Mouse (Mus musculus) layer of hippocampus, adult 2 months (tissue): ENCODE measurements around the gene Cybc1. TPM values are rescaled to one million over a fixed set of nuclear protein-coding genes. Genes with fewer than 3 reads are reported as not detected.

Source experiments
- DNase-seq, 2 experiments: peaks; one replicate each; pipeline ENCODE4 v3.0.0; 2022; ENCODE audit warnings: low spot score in 2 of 2
- H3K27ac ChIP-seq: fragments of 200-600 bp; 2 replicates; pipeline ENCODE4 v1.8.1; 2022
- H3K4me3 ChIP-seq: fragments of 200-600 bp; 2 replicates; pipeline ENCODE4 v1.8.1; 2022; ENCODE audit warnings: mild to moderate bottlenecking
- CTCF ChIP-seq: fragments of 200-600 bp; conservative IDR thresholded peaks from 2 replicates; pipeline ENCODE4 v1.8.1; 2022; ENCODE audit warnings: antibody characterized with exemption, mild to moderate bottlenecking, moderate library complexity
- total RNA-seq, 2 experiments: library from RNA; stranded (reverse); gene quantifications; 2 replicates each; pipeline ENCODE4 v1.2.3; 2021

The Cybc1 gene
- total RNA-seq, 2 experiments from 2014 or later = 20.5 to 21.4 TPM

DNA sequence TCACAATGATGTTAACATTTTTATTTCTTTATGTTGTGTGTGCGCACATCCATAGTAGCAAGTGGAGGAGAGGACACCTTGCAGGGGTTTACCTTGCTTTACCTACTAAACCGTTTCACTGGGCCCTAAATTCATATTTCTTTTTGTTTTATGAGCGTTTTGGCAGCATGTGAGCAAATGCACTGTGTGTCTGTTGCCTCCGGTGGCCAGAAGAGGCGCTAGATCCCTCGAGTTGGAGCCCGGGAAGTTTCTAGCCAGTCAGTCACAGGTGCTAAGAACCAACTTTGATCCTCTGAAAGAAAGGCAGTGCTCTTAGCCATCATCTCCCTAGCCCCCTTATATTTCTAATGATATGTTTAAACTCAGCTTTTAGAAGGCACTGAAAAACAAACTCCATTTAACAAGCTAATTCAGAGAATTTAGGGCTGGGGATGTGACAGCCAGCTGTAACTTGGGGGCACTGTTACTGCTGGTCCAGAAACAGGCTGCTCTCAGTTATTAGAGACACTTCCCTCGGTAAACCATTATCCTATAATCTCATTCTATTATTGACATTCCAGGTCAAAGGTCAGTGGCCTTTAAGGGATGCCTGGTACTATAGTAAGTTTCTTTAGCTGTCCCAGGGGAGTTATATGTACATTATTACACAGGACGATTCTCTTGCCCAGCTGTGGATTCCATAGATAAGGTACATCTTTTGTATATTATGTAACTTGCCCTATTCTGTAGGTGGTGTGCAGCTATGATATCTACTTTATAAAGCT, 6.5 kb upstream of the Cybc1 start:
- H3K27ac ChIP-seq = peak overlapping the region; percentile 99
- TF ChIP-seq CTCF = peak; percentile 73
- no peak for DNase-seq
- H3K4me3 ChIP-seq = peak overlapping the region; percentile 66; the same call in 1 of the 2 replicates

DNA sequence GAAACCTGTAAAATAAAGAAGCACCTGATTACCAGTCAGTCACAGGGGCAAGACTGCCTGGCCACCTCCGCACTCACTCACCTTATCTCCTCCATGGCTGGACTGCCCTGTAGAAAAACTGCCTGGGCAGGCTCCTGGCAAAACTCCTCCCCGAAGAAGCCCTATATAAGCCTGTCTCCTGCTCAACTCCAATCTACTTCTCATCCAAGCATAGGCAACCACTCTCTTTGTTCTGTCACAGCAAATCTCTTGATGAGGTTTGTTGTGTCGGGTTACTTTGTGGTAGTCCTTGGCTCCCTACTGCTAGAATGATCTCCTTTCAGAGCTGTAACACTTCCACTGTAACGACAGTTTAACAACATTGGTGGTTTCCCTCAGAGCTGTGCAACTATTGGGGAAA, 3.6 kb upstream of the Cybc1 start:
- DNase-seq = no peak
- Histone ChIP-seq H3K27ac (no peak overlapping the region), H3K4me3 (no peak overlapping the region)
- TF ChIP-seq CTCF = no peak

DNA sequence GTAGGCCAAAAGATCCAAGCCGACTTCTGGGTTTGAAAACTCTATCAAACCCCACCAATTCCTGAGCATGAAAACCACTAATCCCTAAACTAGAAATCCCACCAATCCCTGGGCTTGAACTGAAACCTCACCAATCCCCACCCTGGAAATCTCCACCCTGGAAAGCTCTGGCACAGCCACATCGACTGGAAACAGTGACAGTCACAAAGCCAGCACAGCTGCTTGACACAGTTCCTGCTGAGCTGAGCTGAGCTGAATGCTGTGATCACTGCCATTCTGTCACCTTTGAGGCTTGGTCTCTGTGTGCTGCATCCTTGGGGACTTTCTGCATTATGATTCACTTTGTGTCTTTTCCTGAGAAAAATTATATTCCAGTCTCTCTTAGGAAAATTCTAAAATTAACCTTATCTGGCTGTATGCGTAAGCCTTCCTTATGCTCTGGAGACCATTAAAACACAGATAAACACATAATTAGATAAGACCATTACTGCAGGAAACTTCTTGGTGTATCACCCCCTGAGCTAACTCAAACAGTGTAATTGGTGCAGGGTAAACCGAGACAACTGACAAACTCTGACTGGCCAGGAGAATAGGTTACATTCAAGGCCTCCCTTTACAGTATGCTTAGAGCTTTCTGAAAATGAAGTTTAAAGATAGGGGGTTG, 2.6 kb upstream of the Cybc1 start:
- H3K27ac ChIP-seq = peak overlapping the region; percentile 52
- no peak for TF ChIP-seq CTCF
- peak; percentile 32 to 34 for DNase-seq
- H3K4me3 ChIP-seq = no peak overlapping the region

DNA sequence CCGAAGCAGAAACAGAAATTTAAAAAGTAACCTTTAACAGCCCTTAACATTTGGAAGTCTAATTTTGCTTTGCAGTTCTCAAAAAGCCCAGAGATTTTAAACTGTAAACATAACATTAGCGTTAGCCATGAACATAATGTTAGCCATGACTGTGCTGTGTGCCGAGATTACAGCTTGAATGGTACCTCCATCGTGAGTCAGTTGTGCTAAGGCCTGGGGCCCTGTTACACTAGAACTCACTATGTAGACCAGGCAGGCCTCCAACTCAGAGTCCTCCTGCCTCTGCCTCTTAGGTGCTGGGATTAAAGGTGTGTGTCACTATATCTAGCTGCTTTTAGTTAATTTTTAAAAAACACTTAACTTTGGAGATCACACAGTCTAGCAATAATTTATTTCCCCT, 2.1 kb upstream of the Cybc1 start:
- Histone ChIP-seq H3K27ac (peak overlapping the region; percentile 52), H3K4me3 (no peak overlapping the region)
- TF ChIP-seq CTCF = no peak
- DNase-seq = no peak

DNA sequence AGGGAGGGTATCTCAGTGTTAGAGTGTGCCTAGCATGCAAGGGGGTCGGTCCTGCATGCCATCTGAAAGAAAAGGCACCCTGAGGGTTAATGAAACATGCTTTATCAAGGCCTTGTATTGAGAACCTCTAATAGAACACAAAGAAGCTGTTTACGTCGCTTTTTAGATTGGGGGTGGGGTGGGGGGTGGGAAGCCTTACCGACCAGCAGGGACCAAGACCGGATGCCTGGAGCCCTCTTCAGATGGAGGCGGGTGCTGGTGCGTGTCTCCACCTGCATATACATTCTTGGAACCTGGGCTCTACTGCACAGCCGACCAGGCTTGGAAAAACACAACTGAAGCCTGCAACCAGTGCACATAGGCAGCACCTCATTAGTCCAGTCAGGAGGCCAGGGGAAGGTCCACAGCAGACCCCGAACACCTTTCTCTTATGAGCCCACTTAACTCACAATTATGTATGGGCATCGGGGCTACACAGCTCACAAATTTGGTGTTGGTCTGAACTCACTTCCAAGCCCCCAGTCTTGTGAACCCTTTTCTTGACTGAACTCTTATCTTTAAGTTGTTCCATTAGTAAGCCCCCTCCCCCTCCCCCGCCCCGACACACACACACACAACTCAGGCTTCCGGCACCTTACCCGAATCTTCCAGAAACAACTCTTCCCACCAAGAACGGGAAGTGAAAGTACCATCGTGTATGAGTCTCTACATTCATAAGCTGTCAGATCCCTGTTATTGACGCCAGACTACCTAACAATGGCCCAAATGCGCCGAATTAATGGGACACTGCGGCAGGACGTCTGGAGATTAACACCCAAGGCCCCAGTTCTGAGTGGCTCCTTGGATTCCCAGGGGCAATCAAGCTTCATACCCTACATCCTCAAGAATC, 749 bp downstream of the Cybc1 start:
- peak overlapping the region; percentile 81 for H3K27ac ChIP-seq
- TF ChIP-seq CTCF = no peak
- DNase-seq = no peak
- peak overlapping the region; percentile 91 for H3K4me3 ChIP-seq

DNA sequence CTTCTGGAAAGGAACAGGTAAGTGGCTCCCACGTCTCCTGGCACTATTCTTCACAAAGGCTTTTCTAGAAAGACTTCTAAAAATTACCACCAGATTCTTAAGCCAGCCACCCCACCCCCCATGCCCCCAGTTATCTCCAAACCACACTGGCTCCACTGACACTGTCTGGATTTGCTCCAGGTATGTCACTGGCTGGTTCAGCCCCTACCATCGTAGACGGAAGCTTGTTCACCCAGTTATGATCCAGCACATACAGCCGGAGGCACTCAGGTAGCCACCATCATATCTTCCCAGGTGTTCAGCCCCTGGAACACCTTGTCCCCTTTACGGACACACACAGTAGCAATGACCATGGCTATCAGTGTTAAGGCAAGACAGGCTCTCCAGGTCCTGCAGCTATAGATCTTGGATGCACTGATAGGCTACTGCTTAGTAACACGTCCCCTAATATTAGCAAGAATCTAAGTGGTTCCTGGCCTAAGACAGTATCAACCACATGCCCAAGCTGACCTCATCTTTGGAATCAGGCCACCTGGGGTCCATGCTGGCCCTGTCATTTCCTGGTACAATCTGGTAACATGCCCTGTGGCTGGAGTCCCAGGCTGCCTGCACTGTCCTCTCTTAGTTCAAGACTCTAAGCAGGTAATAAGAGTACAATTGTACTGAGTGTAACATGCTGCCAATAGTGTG, 7.7 kb downstream of the Cybc1 start:
- no peak for TF ChIP-seq CTCF
- no peak overlapping the region for H3K4me3 ChIP-seq
- no peak for DNase-seq
- no peak overlapping the region for H3K27ac ChIP-seq

DNA sequence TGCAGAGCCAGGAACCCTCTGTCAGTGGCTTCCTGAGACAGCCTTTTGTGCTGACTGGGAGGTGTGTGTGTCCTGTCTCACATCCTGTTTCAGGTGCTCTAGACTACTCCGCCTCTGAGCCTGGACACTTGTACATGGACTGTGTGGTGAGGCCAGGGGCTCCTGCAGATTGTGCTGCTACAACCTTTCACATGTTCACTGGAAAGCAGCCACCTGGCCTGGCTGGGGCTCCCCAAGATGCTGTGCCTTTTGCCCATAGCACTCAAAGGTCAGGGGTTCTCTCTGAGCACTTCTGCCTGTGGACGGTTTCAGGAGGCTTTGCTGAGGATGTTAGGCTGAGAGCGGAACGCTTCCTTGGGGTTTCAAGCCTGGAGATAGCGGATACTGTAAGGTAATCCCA, 8.4 kb downstream of the Cybc1 start:
- TF ChIP-seq CTCF = no peak
- Histone ChIP-seq H3K27ac (no peak overlapping the region), H3K4me3 (no peak overlapping the region)
- DNase-seq = no peak

DNA sequence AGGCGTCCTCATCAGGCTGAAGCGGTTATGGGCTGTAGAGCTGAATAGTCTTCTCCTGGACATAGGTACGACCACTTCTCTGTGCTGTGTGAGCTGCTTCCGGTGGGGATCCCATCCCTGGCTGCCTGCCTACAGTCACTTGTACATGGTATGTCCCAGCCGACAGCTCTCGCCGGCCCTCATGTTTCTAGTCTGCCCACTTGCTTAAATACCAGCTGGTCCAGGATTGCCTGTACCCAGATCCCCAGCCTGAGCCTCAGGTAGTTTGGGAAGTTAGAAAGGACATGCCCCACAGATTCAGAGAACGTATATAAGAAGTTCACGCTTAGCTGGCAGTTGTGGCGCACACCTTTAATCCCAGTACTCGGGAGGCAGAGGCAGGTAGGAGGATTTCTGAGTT, 9.3 kb downstream of the Cybc1 start:
- TF ChIP-seq CTCF = no peak
- no peak for DNase-seq
- H3K27ac ChIP-seq = no peak overlapping the region
- H3K4me3 ChIP-seq = no peak overlapping the region

DNA sequence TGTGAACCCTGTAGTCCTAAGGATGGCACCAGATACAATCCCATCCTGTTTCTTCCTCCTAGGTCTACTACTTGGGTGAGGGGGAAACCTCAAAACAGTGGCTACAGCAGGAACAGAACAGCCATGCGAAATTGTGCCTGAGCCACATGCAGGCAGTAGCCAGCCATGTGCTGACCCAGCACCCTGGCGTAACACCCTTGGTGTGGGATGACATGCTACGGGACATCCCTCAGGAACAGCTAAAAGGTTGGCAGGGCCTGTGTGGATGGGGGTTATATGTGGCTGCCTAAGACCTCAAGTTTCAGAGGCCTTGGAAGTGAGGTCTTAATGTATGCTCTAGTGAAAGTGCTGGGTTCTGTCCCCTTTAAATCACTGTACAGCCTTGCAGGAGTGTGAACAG, 12.3 kb downstream of the Cybc1 start:
- Histone ChIP-seq H3K27ac (no peak overlapping the region), H3K4me3 (no peak overlapping the region)
- no peak for TF ChIP-seq CTCF

DNA sequence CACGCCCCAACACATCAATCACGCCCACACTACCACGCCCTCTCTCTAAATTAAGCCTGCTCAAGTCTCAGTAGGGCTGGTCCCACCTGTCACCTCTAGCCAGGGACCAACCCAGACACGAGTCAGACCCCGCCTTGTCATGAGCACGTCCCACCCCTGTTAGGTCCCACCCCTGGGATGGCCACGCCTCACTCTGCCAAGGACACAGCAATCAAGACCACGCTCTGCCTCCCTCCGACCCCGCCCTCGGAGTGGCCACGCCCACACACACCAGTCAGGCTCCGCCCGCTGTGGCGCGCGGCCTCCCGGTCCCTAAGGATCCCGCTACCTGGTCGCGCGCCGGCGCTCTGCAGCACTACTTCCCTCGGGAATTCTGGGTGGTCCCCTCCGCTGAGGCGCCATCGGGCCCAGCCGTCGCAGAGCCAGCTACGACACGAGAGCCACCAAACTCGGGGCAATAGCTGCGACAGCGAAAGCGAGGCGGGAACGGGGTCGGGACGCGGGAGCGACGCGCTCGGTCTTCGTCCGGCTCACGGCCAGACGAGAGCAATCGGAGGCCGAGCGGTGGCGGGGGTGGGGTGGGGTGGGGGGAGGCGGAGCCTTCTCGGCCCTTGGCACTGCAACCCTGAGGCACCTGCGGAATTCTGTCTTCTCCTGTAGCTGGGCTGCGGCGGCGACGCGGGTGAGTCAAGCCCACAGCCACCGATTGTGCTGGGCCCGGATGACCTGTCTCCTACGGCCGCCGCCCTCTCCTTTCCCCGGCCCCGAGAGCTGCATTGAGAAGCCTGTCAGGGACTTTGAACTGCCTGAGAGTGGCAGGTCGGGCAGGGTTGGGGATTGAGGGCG, 24.7 kb downstream of the Cybc1 start, which contains the start of the genes Hexdc and Ogfod3:
Hexdc (plus strand) TSS at position 273 of the 846 bp plus-strand sequence.
Ogfod3 (minus strand) TSS at position 551 of the 846 bp plus-strand sequence.
- DNase-seq = peak; percentile 91 to 95
- H3K27ac ChIP-seq = peak within 1 kb of the TSS; percentile 94
- H3K4me3 ChIP-seq = peak within 1 kb of the TSS; percentile 74
- no peak for TF ChIP-seq CTCF

More for the DNA sequence above, 12.3 kb downstream of the Cybc1 start:
- DNase-seq = no peak

DNA sequence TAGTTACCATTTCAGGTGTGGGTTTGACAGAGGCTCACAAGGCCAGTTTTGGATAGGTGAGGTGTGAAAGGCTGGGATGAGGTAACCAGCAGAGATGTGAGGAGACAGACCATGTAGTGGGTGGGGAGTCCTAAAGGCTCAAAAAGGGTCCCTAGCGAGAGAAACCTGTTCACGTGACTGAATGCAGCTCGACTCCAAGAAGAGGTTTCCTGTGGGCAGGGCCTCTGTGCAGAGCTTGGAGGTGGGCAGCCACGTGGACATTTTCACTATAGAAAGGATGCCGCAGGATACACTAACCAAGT, 25.3 kb downstream of the Cybc1 start:
- Histone ChIP-seq H3K27ac (peak overlapping the region; percentile 94; the same call in 1 of the 2 replicates), H3K4me3 (peak overlapping the region; percentile 74)
- no peak for DNase-seq
- no peak for TF ChIP-seq CTCF
